Mouse (Mus musculus): ENCODE results near the gene Prl8a6. TPM values are rescaled to one million over a fixed set of nuclear protein-coding genes. Genes with fewer than 3 reads are reported as not detected.

Gene Prl8a6
- polyA plus RNA-seq, 1 experiment = not detected

- no peaks in the 10 kb centered on the region for H3K79me2 ChIP-seq (ENCODE audit: control insufficient read depth, insufficient read depth)
- H3K4me3 ChIP-seq = no peak within 1 kb of the TSS
- H3K27me3 ChIP-seq (ENCODE audit: control insufficient read depth, insufficient read depth, insufficient read length) = no peaks in the 10 kb centered on the region
- TF ChIP-seq REST (IDR thresholded peaks at IDR 0.05; ENCODE audit: insufficient read depth, insufficient read length) (no peak), USF1 (IDR thresholded peaks at IDR 0.05; ENCODE audit: low read depth) (no peak)
- H3K36me3 ChIP-seq (ENCODE audit: control insufficient read depth, insufficient read depth) = no peaks in the 10 kb centered on the region
- no peak within 1 kb of the TSS for H3K4me2 ChIP-seq (ENCODE audit: low read depth)
- H3ac ChIP-seq (ENCODE audit: control insufficient read depth, insufficient read length) = no peak within 1 kb of the TSS
Measured at GRCm38 (mm10) chr13:27390746-27391145, 47.7 kb downstream of the Prl8a6 start, which contains the start of gene Prl2b1. TSS of gene Prl2b1 (minus strand) at chr13:27390846.

Other genes with a start within 250 kb of the Prl8a6 start
- not detected for gene Prl3c1, start 242.0 kb downstream of the Prl8a6 start, polyA plus RNA-seq (2012; fragmentation: generic; extraction: Trizol)
- not detected for gene Prl3b1, start 196.8 kb downstream of the Prl8a6 start, polyA plus RNA-seq (2012; fragmentation: generic; extraction: Trizol)
- not detected for gene Prl3a1, start 179.3 kb downstream of the Prl8a6 start, polyA plus RNA-seq (2012; fragmentation: generic; extraction: Trizol)
- not detected for gene Prl6a1, start 126.1 kb downstream of the Prl8a6 start, polyA plus RNA-seq (2012; fragmentation: generic; extraction: Trizol)
- gene Prl8a2, start 93.0 kb downstream of the Prl8a6 start, polyA plus RNA-seq (2012; fragmentation: generic; extraction: Trizol) = not detected
- gene Prl2b1, start 47.8 kb downstream of the Prl8a6 start, polyA plus RNA-seq (2012; fragmentation: generic; extraction: Trizol) = not detected
- gene Prl8a8, start 74.5 kb upstream of the Prl8a6 start, polyA plus RNA-seq (2012; fragmentation: generic; extraction: Trizol) = not detected
- gene Prl8a9, start 125.9 kb upstream of the Prl8a6 start, polyA plus RNA-seq (2012; fragmentation: generic; extraction: Trizol) = not detected
- gene Prl8a1, start 143.5 kb upstream of the Prl8a6 start, polyA plus RNA-seq (2012; fragmentation: generic; extraction: Trizol) = not detected
- gene Prl7b1, start 171.9 kb upstream of the Prl8a6 start, polyA plus RNA-seq (2012; fragmentation: generic; extraction: Trizol) = not detected
- gene Prl7a1, start 203.8 kb upstream of the Prl8a6 start, polyA plus RNA-seq (2012; fragmentation: generic; extraction: Trizol) = not detected
- not detected for gene Prl7a2, start 229.3 kb upstream of the Prl8a6 start, polyA plus RNA-seq (2012; fragmentation: generic; extraction: Trizol)